Mouse (Mus musculus): ENCODE measurements at regions not wholly inside any gene's neighbourhood (a gene's known extent, or its start where the extent isn't known, plus 50 kb on each side); places are given as distances from the start of the nearest gene placed in this dataset.
"Not testable (repeated sequence)": the region's sequence is repeated elsewhere in the genome, so short reads cannot be mapped to it uniquely, and the experiment has no call there.

GRCm38 (mm10) chr16:55758707-55759067 lies 80.0 kb downstream of the Nfkbiz start:
- Histone ChIP-seq H3K4me3 (ENCODE audit: insufficient read depth, low read length) (no peak overlapping the region), H3K27ac (ENCODE audit: insufficient read depth, low read length) (no peak overlapping the region), H3K4me1 (ENCODE audit: control insufficient read depth, insufficient read depth, low read length) (no peaks in the 10 kb centered on the region)
- TF ChIP-seq CTCF (IDR thresholded peaks at IDR 0.05; ENCODE audit: extremely low read depth, insufficient read depth, low read length) = no peak
- TF ChIP-seq POLR2A (IDR thresholded peaks at IDR 0.05; ENCODE audit: extremely low read depth, insufficient read depth, low read length) = no peak

DNA sequence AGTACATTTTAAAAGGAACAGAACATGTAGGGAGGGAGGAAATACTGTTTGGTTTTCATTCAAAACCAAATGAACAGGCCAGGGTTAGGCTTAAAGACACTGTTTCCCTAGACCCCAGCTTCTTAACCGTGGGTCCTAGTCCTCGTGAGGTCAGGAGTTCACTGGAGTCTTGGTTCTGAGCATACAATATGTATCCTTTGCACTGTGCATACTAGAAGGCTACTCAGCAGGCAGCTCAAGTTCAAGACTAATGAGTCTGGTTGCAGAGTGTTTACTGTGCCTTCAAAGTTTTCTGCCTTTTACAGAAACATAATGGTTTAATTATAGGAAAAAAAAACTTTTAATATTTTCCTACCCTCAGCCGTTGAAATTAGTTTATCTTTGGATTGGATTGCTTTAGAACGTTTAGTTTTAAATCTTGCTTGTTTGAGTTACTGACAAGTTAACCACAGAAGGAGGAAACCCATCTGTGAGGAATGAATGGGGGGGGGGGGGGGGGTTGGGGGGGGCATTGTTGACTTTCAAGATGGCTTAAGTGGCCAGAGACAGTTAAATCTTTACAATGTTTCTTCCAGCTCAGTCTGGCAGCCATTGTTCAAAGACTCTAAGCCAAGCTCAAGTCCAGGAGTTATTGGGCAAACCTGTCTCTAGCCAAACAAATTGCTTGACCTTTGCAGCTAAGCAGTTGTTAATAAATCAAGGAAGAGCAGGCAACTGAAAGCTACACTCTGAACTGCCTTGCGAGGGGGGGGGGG lies 80.6 kb downstream of the Nfkbiz start:
- Histone ChIP-seq H3K4me3 (ENCODE audit: insufficient read depth, low read length) (no peak overlapping the region), H3K4me1 (ENCODE audit: control insufficient read depth, insufficient read depth, low read length) (no peaks in the 10 kb centered on the region), H3K27ac (ENCODE audit: insufficient read depth, low read length) (no peak overlapping the region)
- no peak for TF ChIP-seq CTCF (IDR thresholded peaks at IDR 0.05; ENCODE audit: extremely low read depth, insufficient read depth, low read length)

GRCm38 (mm10) chr16:55757422-55757815 lies 81.3 kb downstream of the Nfkbiz start:
- not testable (repeated sequence) for H3K4me3 ChIP-seq (ENCODE audit: insufficient read depth, low read length); H3K27ac ChIP-seq (ENCODE audit: insufficient read depth, low read length); H3K4me1 ChIP-seq (ENCODE audit: control insufficient read depth, insufficient read depth, low read length)

DNA sequence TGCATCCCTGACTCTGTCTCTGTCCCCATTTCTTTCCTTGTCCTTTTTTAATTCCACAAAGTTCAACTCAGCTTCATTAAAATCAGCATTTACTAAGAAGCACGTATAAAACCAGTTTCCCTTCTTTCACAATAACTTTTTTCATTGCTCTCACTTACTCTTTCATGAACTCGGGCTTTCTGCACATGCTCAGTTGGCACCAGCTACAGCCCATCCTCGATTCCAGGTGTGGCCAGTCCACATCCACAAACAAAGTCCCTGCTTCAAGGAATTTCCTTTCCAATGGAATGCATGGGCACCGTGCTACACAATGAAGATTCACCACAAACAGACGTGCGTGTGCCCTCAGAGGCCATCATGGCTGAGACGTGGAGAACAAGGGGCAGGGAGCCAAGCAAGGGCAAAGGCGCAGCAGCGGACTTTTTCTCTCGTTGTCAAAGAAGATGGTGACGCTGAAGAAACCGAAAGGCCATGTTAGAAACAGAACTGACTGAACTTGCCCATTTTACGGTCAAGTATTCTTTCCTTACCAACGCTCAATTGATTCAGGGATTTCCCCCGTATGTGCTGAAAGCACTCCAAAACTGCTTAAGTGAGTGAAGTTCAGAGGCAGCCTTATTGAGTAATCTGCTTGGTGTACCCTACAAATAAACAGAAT lies 81.8 kb downstream of the Nfkbiz start:
- H3K27ac ChIP-seq (ENCODE audit: insufficient read depth, low read length) = no peak overlapping the region
- TF ChIP-seq CTCF (IDR thresholded peaks at IDR 0.05; ENCODE audit: extremely low read depth, insufficient read depth, low read length) (no peak), POLR2A (IDR thresholded peaks at IDR 0.05; ENCODE audit: extremely low read depth, insufficient read depth, low read length) (no peak)
- H3K4me3 ChIP-seq (ENCODE audit: insufficient read depth, low read length) = no peak overlapping the region
- no peaks in the 10 kb centered on the region for H3K4me1 ChIP-seq (ENCODE audit: control insufficient read depth, insufficient read depth, low read length)

- Histone ChIP-seq H3K4me1 (ENCODE audit: control insufficient read depth, insufficient read depth, low read length) (no peaks in the 10 kb centered on the region), H3K27ac (ENCODE audit: insufficient read depth, low read length) (no peak overlapping the region), H3K4me3 (ENCODE audit: insufficient read depth, low read length) (no peak overlapping the region)
- TF ChIP-seq CTCF (IDR thresholded peaks at IDR 0.05; ENCODE audit: extremely low read depth, insufficient read depth, low read length) (no peak), POLR2A (IDR thresholded peaks at IDR 0.05; ENCODE audit: extremely low read depth, insufficient read depth, low read length) (no peak)
These were observed 83.3 kb downstream of the Nfkbiz start for GRCm38 (mm10) chr16:55755309-55755832.

DNA sequence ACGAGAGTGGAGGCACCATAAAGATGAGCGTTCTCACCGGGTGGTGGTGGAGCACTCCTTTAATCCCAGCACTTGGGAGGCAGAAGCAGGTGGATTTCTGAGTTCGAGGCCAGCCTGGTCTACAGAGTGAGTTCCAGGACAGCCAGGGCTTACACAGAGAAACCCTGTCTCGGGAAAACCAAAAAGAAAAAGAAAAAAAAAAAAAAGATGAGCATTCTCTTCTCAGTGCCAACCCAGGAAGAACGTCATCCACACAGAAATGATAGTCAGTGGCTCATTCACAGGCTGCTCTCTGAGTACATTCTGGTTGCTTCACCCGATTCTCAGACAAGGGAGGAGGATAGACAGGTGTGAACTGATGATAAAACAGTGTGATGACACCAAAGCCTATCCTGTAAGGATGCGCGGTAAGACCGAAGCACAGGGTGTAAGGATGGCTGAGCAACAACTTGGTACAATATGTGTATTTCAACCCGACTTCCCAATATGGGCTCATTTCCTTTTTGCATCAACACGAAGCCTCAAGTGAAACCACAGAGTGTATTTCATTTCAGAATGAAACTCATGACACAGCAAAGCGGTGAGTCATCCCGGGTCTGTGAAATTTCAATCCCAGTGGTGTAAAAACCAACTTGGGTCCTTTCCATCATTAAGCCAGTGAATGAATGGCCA lies 84.5 kb downstream of the Nfkbiz start:
- Histone ChIP-seq H3K27ac (ENCODE audit: insufficient read depth, low read length) (no peak overlapping the region), H3K4me3 (ENCODE audit: insufficient read depth, low read length) (no peak overlapping the region), H3K4me1 (ENCODE audit: control insufficient read depth, insufficient read depth, low read length) (no peaks in the 10 kb centered on the region)
- TF ChIP-seq CTCF (IDR thresholded peaks at IDR 0.05; ENCODE audit: extremely low read depth, insufficient read depth, low read length) (no peak), POLR2A (IDR thresholded peaks at IDR 0.05; ENCODE audit: extremely low read depth, insufficient read depth, low read length) (no peak)

DNA sequence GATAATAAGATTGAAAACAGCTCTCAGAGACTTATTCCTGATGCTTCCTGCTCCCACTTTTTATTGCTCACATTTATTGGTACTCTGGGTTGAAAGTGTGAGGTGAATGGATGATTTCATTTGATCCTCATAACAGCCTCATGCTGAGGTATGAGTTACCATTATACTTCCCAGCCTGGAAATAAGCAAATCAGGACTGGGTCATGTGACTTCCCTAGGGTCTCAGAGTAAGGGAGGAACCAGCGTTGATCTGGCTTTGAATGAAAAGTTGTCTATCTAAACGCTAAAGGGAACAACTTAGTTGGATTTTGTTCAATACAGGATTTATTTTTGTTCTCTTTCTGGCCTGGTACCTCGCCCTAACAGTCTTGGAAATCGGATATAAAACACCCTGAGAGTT lies 85.3 kb downstream of the Nfkbiz start:
- Histone ChIP-seq H3K4me1 (ENCODE audit: control insufficient read depth, insufficient read depth, low read length) (no peaks in the 10 kb centered on the region), H3K27ac (ENCODE audit: insufficient read depth, low read length) (no peak overlapping the region), H3K4me3 (ENCODE audit: insufficient read depth, low read length) (no peak overlapping the region)
- TF ChIP-seq CTCF (IDR thresholded peaks at IDR 0.05; ENCODE audit: extremely low read depth, insufficient read depth, low read length) (no peak), POLR2A (IDR thresholded peaks at IDR 0.05; ENCODE audit: extremely low read depth, insufficient read depth, low read length) (no peak)

GRCm38 (mm10) chr16:55747250-55747649 lies 91.4 kb downstream of the Nfkbiz start:
- TF ChIP-seq POLR2A (IDR thresholded peaks at IDR 0.05; ENCODE audit: extremely low read depth, insufficient read depth, low read length) (no peak), CTCF (IDR thresholded peaks at IDR 0.05; ENCODE audit: extremely low read depth, insufficient read depth, low read length) (no peak)
- Histone ChIP-seq H3K4me1 (ENCODE audit: control insufficient read depth, insufficient read depth, low read length) (no peaks in the 10 kb centered on the region), H3K27ac (ENCODE audit: insufficient read depth, low read length) (no peak overlapping the region), H3K4me3 (ENCODE audit: insufficient read depth, low read length) (no peak overlapping the region)

- no peak for TF ChIP-seq CTCF (IDR thresholded peaks at IDR 0.05; ENCODE audit: extremely low read depth, insufficient read depth, low read length)
- Histone ChIP-seq H3K27ac (ENCODE audit: insufficient read depth, low read length) (no peak overlapping the region), H3K4me3 (ENCODE audit: insufficient read depth, low read length) (no peak overlapping the region), H3K4me1 (ENCODE audit: control insufficient read depth, insufficient read depth, low read length) (no peaks in the 10 kb centered on the region)
These were observed 92.5 kb downstream of the Nfkbiz start for GRCm38 (mm10) chr16:55746159-55746558.

- no peak overlapping the region for H3K27ac ChIP-seq (ENCODE audit: insufficient read depth, low read length)
- TF ChIP-seq CTCF (IDR thresholded peaks at IDR 0.05; ENCODE audit: extremely low read depth, insufficient read depth, low read length) (no peak), POLR2A (IDR thresholded peaks at IDR 0.05; ENCODE audit: extremely low read depth, insufficient read depth, low read length) (no peak)
- no peaks in the 10 kb centered on the region for H3K4me1 ChIP-seq (ENCODE audit: control insufficient read depth, insufficient read depth, low read length)
- H3K4me3 ChIP-seq (ENCODE audit: insufficient read depth, low read length) = no peak overlapping the region
These were observed 93.6 kb downstream of the Nfkbiz start for GRCm38 (mm10) chr16:55745094-55745493.

Data from cortical plate, adult 2 months (tissue).